Mouse (Mus musculus) limb, embryonic 10.5 days (tissue): ENCODE data around the gene Myadml2. TPM values are rescaled to one million over a fixed set of nuclear protein-coding genes. Genes with fewer than 3 reads are reported as not detected.
A peak's percentile ranks its signal among the peaks of the same experiment; 100 is the strongest.

Source experiments
- DNase-seq: peaks from one replicate; pipeline ENCODE4 v3.0.0-alpha.2; 2017; ENCODE audit warnings: low spot score
- H3K27ac ChIP-seq: fragments of 300-500 bp; sonication (generic); 2 replicates; pipeline ENCODE4 v1.5.1; 2016; ENCODE audit warnings: mild to moderate bottlenecking
- H3K27me3 ChIP-seq: fragments of 300-500 bp; sonication (generic); 2 replicates; pipeline ENCODE4 v1.6.1; 2016; ENCODE audit warnings: low read depth, mild to moderate bottlenecking; ENCODE audit not compliant: poor library complexity, severe bottlenecking
- H3K36me3 ChIP-seq: fragments of 300-500 bp; sonication (generic); 2 replicates; pipeline ENCODE4 v1.6.1; 2016; ENCODE audit warnings: mild to moderate bottlenecking, moderate library complexity
- H3K4me1 ChIP-seq: fragments of 300-500 bp; sonication (generic); 2 replicates; pipeline ENCODE4 v1.6.1; 2016
- H3K4me3 ChIP-seq: fragments of 300-500 bp; sonication (generic); 2 replicates; pipeline ENCODE4 v1.5.1; 2016; ENCODE audit warnings: mild to moderate bottlenecking, moderate library complexity
- H3K9me3 ChIP-seq: fragments of 300-500 bp; sonication (generic); replicated peaks from 2 replicates; pipeline ENCODE4 v1.6.1; 2016; ENCODE audit warnings: mild to moderate bottlenecking
- WGBS: fragments of 180-500 bp; shearing (Covaris S2); methylation state at CpG from one replicate; pipeline ENCODE4 v1.1.7; 2016; 5-methylcytosine and 5-hydroxymethylcytosine counted together
- polyA plus RNA-seq: library from polyadenylated mRNA; unstranded; fragments of >200 nt; fragmentation: Nextera tagmentation; extraction: Ambion mirVana; gene quantifications from 2 replicates; pipeline ENCODE4 v1.2.1, GENCODE M21; 2016

The Myadml2 gene
- polyA plus RNA-seq, 1 experiment from 2014 or later: not detected

DNA sequence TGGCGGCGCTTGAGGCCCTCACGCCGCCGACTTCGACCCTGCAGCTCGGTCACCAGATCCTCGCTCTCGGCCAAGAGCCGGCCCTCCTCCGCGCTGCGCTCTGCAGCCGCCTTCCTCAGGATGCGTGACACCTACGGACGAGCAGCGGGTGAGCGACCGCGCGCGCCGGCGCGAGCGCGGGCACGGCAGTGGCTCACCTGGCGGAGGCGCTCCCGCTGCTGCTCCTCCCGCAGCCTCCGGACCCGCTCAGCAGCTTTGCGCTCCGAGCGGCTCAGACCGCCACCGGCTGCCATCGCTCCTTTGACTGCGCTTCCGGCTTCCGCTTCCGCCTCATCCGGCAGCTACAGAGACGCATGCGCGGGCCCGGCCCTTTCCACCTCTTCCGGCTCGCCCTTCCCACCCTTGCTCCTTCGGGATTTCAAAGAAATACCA is 23.3 kb downstream of the Myadml2 start:
- peak overlapping the region; percentile 87 for H3K4me3 ChIP-seq
- 0% methylated on average over 53 of the region's 53 CpGs for WGBS
- no peaks in the 10 kb centered on the region for H3K9me3 ChIP-seq
- peak overlapping the region; percentile 79 for H3K27ac ChIP-seq
- H3K4me1 ChIP-seq: peaks cover 28% of the 10 kb centered on the region
- H3K27me3 ChIP-seq: no peaks in the 10 kb centered on the region
- peaks cover 71% of the 10 kb centered on the region for H3K36me3 ChIP-seq
- peak; percentile 90 for DNase-seq

DNA sequence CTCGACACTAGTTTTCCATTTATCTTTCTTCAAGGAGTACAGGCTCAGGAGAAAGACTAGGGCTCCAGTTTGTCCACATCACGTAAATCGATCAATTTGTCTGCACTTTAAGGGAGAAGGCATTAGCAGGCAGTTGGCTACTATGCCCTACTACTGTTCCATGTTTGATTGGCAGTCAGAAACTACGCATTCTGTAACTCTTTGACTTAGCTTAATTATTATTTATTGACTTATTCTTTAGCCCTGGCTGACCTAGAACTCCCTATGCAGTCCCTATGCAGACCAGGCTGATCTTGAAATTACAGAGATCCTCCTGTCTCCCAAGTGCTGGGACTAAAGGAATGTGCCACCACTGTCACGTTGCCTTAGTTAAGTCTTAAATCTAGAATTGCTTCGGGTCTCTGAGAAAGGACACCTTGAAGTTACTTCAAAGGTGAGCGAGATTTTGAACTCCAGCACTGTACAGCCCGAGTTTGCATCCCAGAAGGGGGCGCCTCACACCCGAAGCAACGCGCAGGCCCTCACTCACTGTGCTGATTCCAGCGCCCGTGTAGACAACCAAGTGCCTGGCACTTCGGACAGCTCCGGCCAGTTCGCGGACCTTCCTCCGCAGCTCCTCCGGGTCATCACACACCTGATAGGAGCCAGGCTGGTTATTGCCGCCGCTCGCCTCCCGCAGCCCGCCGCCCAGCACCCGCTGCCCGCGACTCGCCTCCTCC is 23.8 kb downstream of the Myadml2 start:
- Histone ChIP-seq H3K4me3 (peak overlapping the region; percentile 87), H3K36me3 (peaks cover 70% of the 10 kb centered on the region)
- 13% methylated on average over 30 of the region's 30 CpGs for WGBS

DNA sequence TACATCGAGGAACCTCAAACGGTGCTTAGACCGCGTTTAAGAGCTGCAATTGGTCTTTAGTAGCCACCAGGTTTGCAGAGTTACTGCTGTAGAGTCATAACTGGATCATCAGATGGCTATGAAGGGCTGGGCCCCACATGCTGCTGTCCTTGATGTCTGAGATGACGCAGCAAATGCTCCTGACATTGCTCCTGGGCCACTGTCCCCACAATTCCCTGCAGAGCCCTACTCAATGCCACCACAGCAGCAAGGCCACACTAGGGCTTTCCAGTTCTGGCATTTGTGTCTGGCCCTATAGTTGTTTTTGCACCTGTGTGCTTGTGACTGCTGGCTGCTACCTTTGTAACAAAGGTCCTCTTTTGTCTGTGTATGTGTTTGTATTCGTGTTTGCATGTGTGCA is 25.2 kb downstream of the Myadml2 start:
- no peaks in the 10 kb centered on the region for H3K27me3 ChIP-seq
- WGBS: 93% methylated on average over 6 of the region's 6 CpGs
- H3K27ac ChIP-seq: no peak overlapping the region
- peaks cover 73% of the 10 kb centered on the region for H3K36me3 ChIP-seq
- DNase-seq: no peak
- H3K4me1 ChIP-seq: peaks cover 26% of the 10 kb centered on the region
- no peak overlapping the region for H3K4me3 ChIP-seq
- H3K9me3 ChIP-seq: no peaks in the 10 kb centered on the region

More for the DNA sequence above, 23.8 kb downstream of the Myadml2 start:
- DNase-seq: peak; percentile 74
- H3K27ac ChIP-seq: peak overlapping the region; percentile 79
- peaks cover 22% of the 10 kb centered on the region for H3K4me1 ChIP-seq
- no peaks in the 10 kb centered on the region for H3K9me3 ChIP-seq
- H3K27me3 ChIP-seq: no peaks in the 10 kb centered on the region

DNA sequence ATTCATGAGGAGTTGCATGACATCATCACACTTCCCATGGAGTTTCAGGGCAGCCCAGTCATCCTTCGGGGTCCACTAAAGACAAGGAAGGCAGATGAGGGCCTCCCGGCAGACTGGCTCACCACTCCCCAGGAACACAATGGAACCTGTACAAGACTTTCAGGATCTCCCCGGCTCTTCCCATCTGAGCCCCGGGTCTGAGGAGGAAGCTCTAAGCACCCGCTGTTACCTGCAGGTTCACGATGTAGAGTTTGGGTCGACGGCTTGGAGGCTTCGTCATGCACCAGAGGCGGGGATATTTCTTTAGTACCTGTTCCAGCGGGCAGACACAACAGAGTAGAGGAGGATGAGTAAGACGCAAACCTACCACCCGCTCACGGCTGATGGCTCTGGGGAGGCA is 27.8 kb downstream of the Myadml2 start:
- no peaks in the 10 kb centered on the region for H3K9me3 ChIP-seq
- H3K27me3 ChIP-seq: no peaks in the 10 kb centered on the region
- 95% methylated on average over 14 of the region's 14 CpGs for WGBS
- no peak overlapping the region for H3K27ac ChIP-seq
- H3K4me1 ChIP-seq: peaks cover 33% of the 10 kb centered on the region
- no peak overlapping the region for H3K4me3 ChIP-seq
- peaks cover 65% of the 10 kb centered on the region for H3K36me3 ChIP-seq
- DNase-seq: no peak

DNA sequence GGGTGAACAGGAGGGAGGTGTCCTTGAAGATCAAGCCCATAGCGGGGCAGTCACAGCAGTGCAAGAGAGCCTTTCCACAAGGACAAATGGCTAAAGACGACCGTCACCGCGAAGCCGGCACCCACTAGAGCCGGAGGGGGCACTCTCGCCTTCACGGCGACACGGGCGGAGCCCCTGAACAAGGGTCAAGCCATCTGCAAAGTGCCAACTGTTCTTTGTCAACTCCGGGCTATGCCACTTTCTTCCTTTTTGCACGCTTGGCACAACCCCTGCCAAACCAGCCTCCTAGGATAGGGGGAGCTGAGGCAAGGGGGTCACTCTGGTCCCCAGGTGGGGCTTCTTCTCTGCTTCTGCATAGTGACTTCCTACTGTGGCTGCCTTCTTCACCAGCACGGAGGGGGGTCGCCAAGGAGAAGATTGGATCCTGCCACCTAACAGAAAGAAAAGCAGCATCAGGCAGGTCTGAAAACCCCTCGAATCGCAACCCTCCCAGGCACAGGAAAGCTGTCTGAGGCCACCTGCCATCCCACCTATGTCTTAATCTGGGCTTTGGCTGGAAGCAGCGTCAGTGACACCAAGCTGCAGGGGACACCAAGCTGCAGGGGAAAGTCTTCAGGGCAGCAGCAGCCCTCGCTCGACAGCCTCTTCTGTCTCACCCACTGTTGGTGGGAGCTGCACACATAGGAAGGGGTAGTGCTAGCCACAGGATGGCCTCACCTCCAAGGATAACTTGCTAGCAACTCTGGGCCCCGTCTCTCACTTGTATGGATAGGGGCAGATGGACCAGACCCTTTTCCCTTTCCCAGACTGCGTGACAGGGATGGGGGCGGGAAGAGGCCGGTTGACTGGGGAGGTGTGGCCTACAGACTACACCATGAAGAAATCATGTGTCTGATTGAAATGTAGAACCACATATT is 29.1 kb downstream of the Myadml2 start:
- DNase-seq: no peak
- 94% methylated on average over 25 of the region's 25 CpGs for WGBS
- H3K9me3 ChIP-seq: no peaks in the 10 kb centered on the region
- peaks cover 76% of the 10 kb centered on the region for H3K36me3 ChIP-seq
- 0 out of 2 replicates have a peak overlapping the region, but pooled peaks have one; percentile 85 for H3K4me3 ChIP-seq
- no peak overlapping the region for H3K27ac ChIP-seq
- peaks cover 22% of the 10 kb centered on the region for H3K4me1 ChIP-seq
- H3K27me3 ChIP-seq: no peaks in the 10 kb centered on the region

DNA sequence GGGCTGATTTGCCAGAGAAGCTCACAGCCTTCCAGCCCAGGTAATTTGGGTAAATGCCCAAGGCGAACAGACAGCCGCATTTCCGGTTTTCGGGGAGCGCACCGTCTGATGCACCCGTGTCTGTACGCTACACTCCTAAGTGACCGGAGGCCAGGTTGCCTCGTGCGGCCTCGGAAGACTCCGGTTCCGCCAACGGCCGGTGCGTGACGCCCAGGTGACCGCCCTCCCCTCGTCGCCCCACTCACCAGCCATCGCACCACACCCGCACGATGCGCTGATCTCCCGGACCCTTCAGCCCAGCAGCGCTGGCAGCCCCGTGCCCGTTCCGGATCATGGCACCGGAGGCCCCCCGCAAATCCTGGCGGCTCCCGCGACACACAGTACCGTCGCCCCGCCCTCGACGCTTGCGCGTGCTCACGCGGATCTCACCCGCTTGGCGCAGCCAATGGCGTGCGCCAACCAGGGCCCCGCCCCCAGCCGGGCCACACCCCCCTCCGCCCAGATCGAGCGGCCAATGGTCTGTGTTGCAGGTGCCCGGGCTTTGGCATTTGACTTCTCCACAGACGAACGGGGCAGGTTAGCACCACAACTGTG is 30.3 kb downstream of the Myadml2 start, which contains the start of gene Pcyt2:
Gene Pcyt2 (minus strand): TSS at position 418 of the 594 bp plus-strand sequence.
- Histone ChIP-seq H3K27me3 (no peaks in the 10 kb centered on the region), H3K36me3 (peaks cover 80% of the 10 kb centered on the region), H3K4me3 (peak within 1 kb of the TSS; percentile 85), H3K9me3 (no peaks in the 10 kb centered on the region), H3K4me1 (peaks cover 20% of the 10 kb centered on the region), H3K27ac (peak within 1 kb of the TSS; percentile 90)
- peak; percentile 93 for DNase-seq
- WGBS: 1% methylated on average over 56 of the region's 56 CpGs

DNA sequence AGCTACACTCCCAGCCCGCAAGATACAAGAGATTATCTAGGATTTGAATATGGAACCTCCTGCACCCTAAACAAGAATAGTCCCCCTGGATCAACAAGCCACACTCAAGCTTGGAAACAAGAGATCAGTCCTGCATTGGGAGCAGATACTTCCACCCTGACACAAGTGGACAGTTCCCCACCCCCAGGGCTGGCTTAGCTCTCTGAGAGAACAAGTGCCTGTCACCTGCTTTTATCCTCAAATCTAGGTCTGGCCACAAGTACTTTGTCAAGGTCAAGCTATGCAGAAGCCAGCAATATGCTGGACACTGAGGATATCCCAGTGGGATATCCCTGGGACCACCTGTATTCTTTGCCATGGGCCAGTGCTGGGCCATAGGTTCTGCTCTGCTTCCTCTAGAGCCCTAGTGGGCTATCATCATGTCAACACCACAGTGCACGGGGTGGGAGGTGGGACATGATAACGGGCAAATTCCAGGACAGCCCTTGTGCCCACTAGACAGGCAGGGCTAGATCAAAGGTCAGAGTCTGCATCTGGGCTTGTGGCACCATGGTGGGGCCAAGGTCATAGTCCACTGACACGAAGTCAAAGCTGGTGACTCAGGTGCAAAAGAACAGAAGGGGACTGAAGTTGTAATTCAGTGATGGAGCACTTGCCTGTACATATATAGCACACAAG is 31.2 kb downstream of the Myadml2 start:
- Histone ChIP-seq H3K9me3 (no peaks in the 10 kb centered on the region), H3K27me3 (no peaks in the 10 kb centered on the region), H3K4me3 (peak overlapping the region; percentile 85), H3K36me3 (peaks cover 81% of the 10 kb centered on the region), H3K4me1 (peaks cover 20% of the 10 kb centered on the region), H3K27ac (peak overlapping the region; percentile 90)
- no peak for DNase-seq
- WGBS: 51% methylated on average over 4 of the region's 4 CpGs

DNA sequence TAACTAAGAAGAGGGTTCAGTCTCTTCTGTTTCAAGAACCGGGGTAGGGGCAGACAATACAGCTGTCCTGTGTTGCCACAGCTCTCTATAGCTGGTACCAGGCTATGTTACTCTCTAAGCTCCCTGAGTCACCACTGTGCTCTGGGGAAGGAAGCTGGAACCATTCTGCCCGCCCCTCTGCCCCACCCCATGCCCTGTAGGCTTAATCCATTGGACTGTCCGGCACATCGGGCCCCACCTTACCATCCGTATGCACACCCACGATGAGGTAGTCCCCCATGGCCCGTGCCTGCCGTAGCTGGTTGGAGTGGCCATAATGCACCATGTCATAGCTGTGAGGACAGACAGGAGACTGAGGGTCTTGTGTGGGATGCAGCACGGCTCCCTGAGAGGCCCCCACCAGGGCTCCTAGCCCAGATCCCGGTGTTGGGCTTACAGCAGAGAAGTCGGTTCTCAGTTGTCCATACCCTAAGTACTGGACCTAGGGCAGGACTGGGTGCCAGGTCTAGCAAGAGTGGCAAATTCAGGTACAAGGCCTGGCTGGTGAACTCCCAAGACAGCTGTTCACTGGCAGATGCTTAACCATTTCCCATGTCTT is 32.3 kb downstream of the Myadml2 start:
- Histone ChIP-seq H3K9me3 (no peaks in the 10 kb centered on the region), H3K4me1 (peaks cover 20% of the 10 kb centered on the region), H3K4me3 (peak overlapping the region; percentile 16; the same call in 1 of the 2 replicates), H3K27ac (no peak overlapping the region), H3K36me3 (peaks cover 81% of the 10 kb centered on the region), H3K27me3 (no peaks in the 10 kb centered on the region)
- no peak for DNase-seq
- 95% methylated on average over 11 of the region's 11 CpGs for WGBS

DNA sequence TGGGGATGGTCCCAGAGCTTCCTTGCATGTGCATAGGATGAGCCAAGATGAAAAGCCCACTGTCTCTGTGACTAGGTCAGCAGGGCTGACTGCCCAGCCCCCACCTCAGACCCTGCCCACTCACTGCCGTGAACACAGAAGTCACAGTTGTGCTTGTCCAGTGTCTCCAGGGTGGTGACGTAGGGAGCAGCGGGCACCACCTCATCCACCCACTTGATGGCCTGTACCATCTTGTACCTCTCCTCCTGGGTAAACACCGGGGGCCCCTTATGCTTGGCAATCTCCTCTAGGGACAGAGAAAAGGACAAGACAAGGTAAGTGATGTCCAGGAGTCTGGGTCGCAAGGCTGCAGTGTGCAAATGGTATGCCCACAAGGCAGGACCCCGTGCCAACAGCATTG is 32.8 kb downstream of the Myadml2 start:
- H3K4me1 ChIP-seq: peaks cover 20% of the 10 kb centered on the region
- DNase-seq: no peak
- H3K4me3 ChIP-seq: no peak overlapping the region
- peaks cover 81% of the 10 kb centered on the region for H3K36me3 ChIP-seq
- H3K27ac ChIP-seq: no peak overlapping the region
- no peaks in the 10 kb centered on the region for H3K27me3 ChIP-seq
- WGBS: 95% methylated on average over 6 of the region's 6 CpGs
- no peaks in the 10 kb centered on the region for H3K9me3 ChIP-seq

DNA sequence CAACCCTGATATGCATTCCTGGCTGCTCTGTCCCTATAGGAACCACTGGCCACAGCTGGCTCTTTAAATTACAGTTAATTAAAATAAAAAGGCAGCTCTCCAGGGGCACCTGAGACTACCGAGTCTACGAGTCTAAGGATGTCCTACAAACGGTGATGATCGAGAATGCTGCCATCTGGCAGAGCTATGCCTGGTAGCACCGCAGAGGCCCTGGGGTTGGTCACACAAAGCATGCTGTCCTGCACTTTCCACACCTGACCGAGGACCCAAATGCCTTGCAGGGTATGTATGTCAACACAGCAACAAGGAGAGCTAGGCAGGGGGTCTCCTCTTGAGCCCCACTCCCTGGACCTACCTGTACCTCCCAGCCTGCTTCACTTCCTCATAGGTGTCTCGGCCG is 34.0 kb downstream of the Myadml2 start:
- no peak overlapping the region for H3K27ac ChIP-seq
- no peak overlapping the region for H3K4me3 ChIP-seq

DNA sequence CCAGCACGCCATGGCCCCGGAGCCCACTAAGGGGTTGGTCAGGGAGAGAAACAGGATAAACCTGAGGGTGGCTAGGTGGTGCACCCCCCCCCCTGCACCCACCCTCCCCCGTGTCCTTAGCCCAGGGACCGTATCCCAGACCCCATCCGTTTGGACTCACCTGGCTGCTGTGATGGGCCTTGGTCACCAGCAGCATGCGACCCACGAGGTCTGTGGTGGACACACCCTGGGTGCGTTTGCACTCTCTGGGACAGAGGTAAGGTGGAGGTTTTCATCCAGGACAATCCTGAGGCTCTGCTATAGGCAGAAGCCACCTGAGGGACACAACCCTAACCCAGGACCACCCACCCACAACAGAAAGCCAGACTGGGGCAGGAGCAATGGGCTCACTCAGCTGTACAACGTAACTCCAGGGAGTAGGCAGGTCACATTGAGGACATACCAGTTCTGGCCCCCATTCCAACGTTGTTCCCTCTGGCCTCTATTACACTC is 34.4 kb downstream of the Myadml2 start:
- peaks cover 82% of the 10 kb centered on the region for H3K36me3 ChIP-seq

More for the DNA sequence above, 34.0 kb downstream of the Myadml2 start:
- H3K4me1 ChIP-seq: peaks cover 25% of the 10 kb centered on the region
- peaks cover 82% of the 10 kb centered on the region for H3K36me3 ChIP-seq
- no peak for DNase-seq
- H3K9me3 ChIP-seq: no peaks in the 10 kb centered on the region
- peaks cover 10% of the 10 kb centered on the region for H3K27me3 ChIP-seq
- WGBS: 90% methylated on average over 8 of the region's 8 CpGs

DNA sequence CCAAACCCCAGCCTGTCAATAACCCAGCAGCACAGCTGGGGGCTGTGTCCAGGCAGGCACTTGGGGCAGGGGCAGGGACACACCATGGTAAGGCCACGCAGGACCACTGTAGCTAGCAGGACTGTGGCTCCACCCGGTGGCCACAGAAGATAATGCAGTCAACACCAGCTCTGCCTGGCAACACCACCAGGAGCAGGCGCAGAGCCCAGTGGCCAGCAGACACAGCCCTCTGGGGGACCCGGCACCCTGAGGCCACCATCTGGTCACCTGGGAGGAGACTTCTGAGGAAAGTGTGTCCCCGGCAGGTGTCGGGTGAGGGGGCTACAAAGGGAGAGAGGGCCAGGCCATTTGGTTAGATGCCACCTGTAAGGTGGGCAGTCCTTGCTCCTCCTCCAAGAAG is 35.2 kb downstream of the Myadml2 start:
- WGBS: 39% methylated on average over 6 of the region's 6 CpGs
- H3K4me1 ChIP-seq: peaks cover 32% of the 10 kb centered on the region
- no peaks in the 10 kb centered on the region for H3K9me3 ChIP-seq
- H3K27me3 ChIP-seq: peaks cover 22% of the 10 kb centered on the region
- no peak overlapping the region for H3K27ac ChIP-seq
- peak; percentile 81 for DNase-seq
- H3K36me3 ChIP-seq: peaks cover 74% of the 10 kb centered on the region
- H3K4me3 ChIP-seq: peak overlapping the region; percentile 23

More for the DNA sequence above, 34.4 kb downstream of the Myadml2 start:
- Histone ChIP-seq H3K9me3 (no peaks in the 10 kb centered on the region), H3K27ac (no peak overlapping the region), H3K4me1 (peaks cover 29% of the 10 kb centered on the region), H3K27me3 (peaks cover 15% of the 10 kb centered on the region), H3K4me3 (no peak overlapping the region)
- WGBS: 88% methylated on average over 10 of the region's 10 CpGs
- no peak for DNase-seq
